Mouse (Mus musculus) midbrain, embryonic 14.5 days (tissue): ENCODE results near the gene Rsph10b. TPM values are rescaled to one million over a fixed set of nuclear protein-coding genes. Genes with fewer than 3 reads are reported as not detected.

Experiments used
- ATAC-seq: fragments of 200-750 bp; cut with Nextera tagmentation; 2 replicates; pipeline ENCODE4 v1.8.0; 2017; ENCODE audit warnings: moderate number of reproducible peaks, moderate library complexity; ENCODE audit not compliant: low FRiP score, low TSS enrichment
- DNase-seq: peaks from one replicate; pipeline ENCODE4 v3.0.0-alpha.2; 2015
- H3K27ac ChIP-seq: fragments of 300-500 bp; sonication (generic); replicated peaks from 2 replicates; pipeline ENCODE4 v1.5.1; 2014; ENCODE audit warnings: mild to moderate bottlenecking, low read depth, low read length, moderate library complexity
- H3K27me3 ChIP-seq: fragments of 300-500 bp; sonication (generic); 2 replicates; pipeline ENCODE4 v1.6.1; 2014; ENCODE audit warnings: low read length, control low read depth, mixed read lengths; ENCODE audit not compliant: control insufficient read depth, insufficient read depth
- H3K36me3 ChIP-seq: fragments of 300-500 bp; sonication (generic); 2 replicates; pipeline ENCODE4 v1.6.1; 2014; ENCODE audit warnings: low read length, control low read depth; ENCODE audit not compliant: control insufficient read depth, insufficient read depth
- H3K4me1 ChIP-seq: fragments of 300-500 bp; sonication (generic); 2 replicates; pipeline ENCODE4 v1.6.1; 2014; ENCODE audit warnings: mild to moderate bottlenecking, antibody characterized with exemption, low read length, control low read depth; ENCODE audit not compliant: control insufficient read depth, insufficient read depth
- H3K4me2 ChIP-seq: fragments of 300-500 bp; sonication (generic); 2 replicates; pipeline ENCODE4 v1.6.1; 2014; ENCODE audit warnings: mild to moderate bottlenecking, low read length, moderate library complexity
- H3K4me3 ChIP-seq: fragments of 300-500 bp; sonication (generic); replicated peaks from 2 replicates; pipeline ENCODE4 v1.5.1; 2014; ENCODE audit warnings: low read depth, low read length
- H3K9ac ChIP-seq: fragments of 300-500 bp; sonication (generic); replicated peaks from 2 replicates; pipeline ENCODE4 v1.6.1; 2014; ENCODE audit warnings: mild to moderate bottlenecking, low read length, moderate library complexity
- H3K9me3 ChIP-seq: fragments of 300-500 bp; sonication (generic); 2 replicates; pipeline ENCODE4 v1.6.1; 2016; ENCODE audit warnings: low read length, control low read depth, mixed read lengths; ENCODE audit not compliant: control insufficient read depth
- WGBS: fragments of 180-500 bp; shearing (Covaris S2); extraction: QIAGEN DNeasy Blood & Tissue Kit; methylation state at CpG from one replicate; pipeline ENCODE4 v1.1.7; 2014; 5-methylcytosine and 5-hydroxymethylcytosine counted together
- polyA plus RNA-seq: library from polyadenylated mRNA; unstranded; fragments of >200 nt; fragmentation: Nextera tagmentation; extraction: Ambion mirVana; gene quantifications from 2 replicates; pipeline ENCODE4 v1.2.1, GENCODE M21; 2014

The Rsph10b gene
- polyA plus RNA-seq, 1 experiment from 2014 or later = 3.9 TPM

GRCm38 (mm10) chr5:143908926-143909325, 23.9 kb upstream of the Rsph10b start:
- DNase-seq (no peak), ATAC-seq (no peak)
- H3K36me3 ChIP-seq = peaks cover 33% of the 10 kb centered on the region
- H3K4me2 ChIP-seq = peak overlapping the region; percentile 82
- peak overlapping the region; percentile 84 for H3K27ac ChIP-seq
- 3% methylated on average over 9 of the region's 9 CpGs for WGBS
- no peaks in the 10 kb centered on the region for H3K27me3 ChIP-seq
- H3K4me1 ChIP-seq = peaks cover 20% of the 10 kb centered on the region
- H3K9me3 ChIP-seq = no peaks in the 10 kb centered on the region
- peak overlapping the region; percentile 75 for H3K4me3 ChIP-seq
- H3K9ac ChIP-seq = peak overlapping the region; percentile 60

GRCm38 (mm10) chr5:143909417-143910400, 23.1 kb upstream of the Rsph10b start, which contains the start of the genes Aimp2 and Pms2:
Gene Aimp2, minus strand, starts transcription at chr5:143909847.
Gene Pms2, plus strand, starts transcription at chr5:143909964.
- ATAC-seq = peak; percentile 100
- under 1% methylated on average over 70 of the region's 70 CpGs for WGBS

GRCm38 (mm10) chr5:143916221-143916620, 16.6 kb upstream of the Rsph10b start:
- Histone ChIP-seq H3K4me1 (no peaks in the 10 kb centered on the region), H3K9me3 (no peaks in the 10 kb centered on the region), H3K4me2 (no peak overlapping the region), H3K4me3 (no peak overlapping the region), H3K27ac (no peak overlapping the region), H3K36me3 (peaks cover 63% of the 10 kb centered on the region), H3K27me3 (no peaks in the 10 kb centered on the region), H3K9ac (no peak overlapping the region)
- DNase-seq (no peak), ATAC-seq (no peak)
- 94% methylated on average over 9 of the region's 9 CpGs for WGBS

More at GRCm38 (mm10) chr5:143909417-143910400, 23.1 kb upstream of the Rsph10b start, which contains the start of the genes Aimp2 and Pms2:
- peak within 1 kb of the TSS; percentile 82 for H3K4me2 ChIP-seq
- peak; percentile 99 for DNase-seq
- peak within 1 kb of the TSS; percentile 84 for H3K27ac ChIP-seq
- peak within 1 kb of the TSS; percentile 60 for H3K9ac ChIP-seq
- peaks cover 31% of the 10 kb centered on the region for H3K36me3 ChIP-seq
- H3K9me3 ChIP-seq = no peaks in the 10 kb centered on the region
- H3K27me3 ChIP-seq = no peaks in the 10 kb centered on the region
- peak within 1 kb of the TSS; percentile 75 for H3K4me3 ChIP-seq
- peaks cover 20% of the 10 kb centered on the region for H3K4me1 ChIP-seq

- Histone ChIP-seq H3K27me3 (no peaks in the 10 kb centered on the region), H3K27ac (no peak overlapping the region), H3K4me1 (no peaks in the 10 kb centered on the region), H3K4me3 (no peak overlapping the region), H3K4me2 (no peak overlapping the region), H3K9ac (no peak overlapping the region), H3K36me3 (peaks cover 70% of the 10 kb centered on the region), H3K9me3 (no peaks in the 10 kb centered on the region)
- ATAC-seq (no peak), DNase-seq (peak; percentile 66)
- 49% methylated on average over 5 of the region's 5 CpGs for WGBS
Observed at GRCm38 (mm10) chr5:143917418-143917817, 15.4 kb upstream of the Rsph10b start.

GRCm38 (mm10) chr5:143918120-143918519, 14.7 kb upstream of the Rsph10b start:
- no peak overlapping the region for H3K27ac ChIP-seq
- H3K4me3 ChIP-seq = no peak overlapping the region
- 94% methylated on average over 3 of the region's 3 CpGs for WGBS
- H3K36me3 ChIP-seq = peaks cover 76% of the 10 kb centered on the region
- H3K4me2 ChIP-seq = no peak overlapping the region
- H3K9ac ChIP-seq = no peak overlapping the region
- DNase-seq (no peak), ATAC-seq (no peak)
- no peaks in the 10 kb centered on the region for H3K4me1 ChIP-seq
- H3K9me3 ChIP-seq = no peaks in the 10 kb centered on the region
- H3K27me3 ChIP-seq = no peaks in the 10 kb centered on the region

GRCm38 (mm10) chr5:143924781-143925452, 7.9 kb upstream of the Rsph10b start:
- H3K36me3 ChIP-seq = peaks cover 87% of the 10 kb centered on the region

GRCm38 (mm10) chr5:143927875-143928274, 5.0 kb upstream of the Rsph10b start, which contains the start of gene Gm42421:
Gene Gm42421, plus strand, starts transcription at chr5:143928175.
- H3K4me2 ChIP-seq = no peak within 1 kb of the TSS
- no peak within 1 kb of the TSS for H3K27ac ChIP-seq
- H3K4me3 ChIP-seq = no peak within 1 kb of the TSS
- no peaks in the 10 kb centered on the region for H3K9me3 ChIP-seq
- DNase-seq (no peak), ATAC-seq (no peak)
- H3K4me1 ChIP-seq = no peaks in the 10 kb centered on the region
- H3K27me3 ChIP-seq = no peaks in the 10 kb centered on the region
- H3K36me3 ChIP-seq = peaks cover 87% of the 10 kb centered on the region
- 94% methylated on average over 8 of the region's 8 CpGs for WGBS
- no peak within 1 kb of the TSS for H3K9ac ChIP-seq

More at GRCm38 (mm10) chr5:143924781-143925452, 7.9 kb upstream of the Rsph10b start:
- DNase-seq (no peak), ATAC-seq (no peak)
- Histone ChIP-seq H3K27ac (no peak overlapping the region), H3K4me2 (no peak overlapping the region), H3K4me3 (no peak overlapping the region), H3K9ac (no peak overlapping the region), H3K27me3 (no peaks in the 10 kb centered on the region), H3K4me1 (no peaks in the 10 kb centered on the region), H3K9me3 (no peaks in the 10 kb centered on the region)
- WGBS = 93% methylated on average over 6 of the region's 6 CpGs

GRCm38 (mm10) chr5:143929291-143929690, 3.5 kb upstream of the Rsph10b start:
- H3K27me3 ChIP-seq = no peaks in the 10 kb centered on the region
- no peak overlapping the region for H3K4me2 ChIP-seq
- H3K9me3 ChIP-seq = no peaks in the 10 kb centered on the region
- DNase-seq (no peak), ATAC-seq (no peak)
- H3K4me3 ChIP-seq = no peak overlapping the region
- H3K36me3 ChIP-seq = peaks cover 74% of the 10 kb centered on the region
- WGBS = 90% methylated on average over 4 of the region's 4 CpGs
- no peaks in the 10 kb centered on the region for H3K4me1 ChIP-seq
- H3K27ac ChIP-seq = no peak overlapping the region
- no peak overlapping the region for H3K9ac ChIP-seq
